ENCODE assay signal across 9 mouse cellular contexts in genomic region chr1:133920401-133920800, GRCm38 (mm10). TPM values are rescaled to one million over a fixed set of nuclear protein-coding genes. Genes with fewer than 3 reads are reported as not detected.
DNase-seq lines count a peak whose midpoint lies in the region; ATAC-seq and TF ChIP-seq lines count a peak whose summit lies in the region.
"Had no signal": no experiment of that assay in that cellular context is flagged by ENCODE, and none has a peak within 500 bp of the region (broad histone marks: within the 10 kb centered on the region; RNA-seq: fewer than 3 reads in every experiment).

No protein-coding gene starts in this region.

- 50% methylated on average over 3 of the region's 3 CpGs for WGBS in intestine, embryonic 16.5 days
- 48% methylated on average over 3 of the region's 3 CpGs for WGBS in intestine, embryonic 15.5 days
- WGBS in neural tube, embryonic 12.5 days = 33% methylated on average over 3 of the region's 3 CpGs
- WGBS in intestine, postnatal 0 days = 55% methylated on average over 3 of the region's 3 CpGs
- 43% methylated on average over 3 of the region's 3 CpGs for WGBS in stomach, postnatal 0 days

- ATAC-seq in intestine, embryonic 16.5 days = no peak
- no peak for ATAC-seq in intestine, embryonic 15.5 days
- no peak for ATAC-seq in neural tube, embryonic 12.5 days (ENCODE audit: low FRiP score, low read depth)
- ATAC-seq in intestine, postnatal 0 days = no peak
- no peak for ATAC-seq in stomach, postnatal 0 days (ENCODE audit: low FRiP score, low TSS enrichment)
- ATAC-seq in CD4-positive, CD25-positive, alpha-beta regulatory T cell, adult 4 months = no peak

- H3K9ac ChIP-seq in intestine, embryonic 16.5 days (ENCODE audit: low read depth, low read length) = peak overlapping the region; percentile 31; the same call in 1 of the 2 replicates
- no peak overlapping the region for H3K9ac ChIP-seq in intestine, embryonic 15.5 days
- H3K9ac ChIP-seq in neural tube, embryonic 12.5 days = no peak overlapping the region
- H3K9ac ChIP-seq in intestine, postnatal 0 days (ENCODE audit: low read depth, low read length) = no peak overlapping the region
- no peak overlapping the region for H3K9ac ChIP-seq in stomach, postnatal 0 days (ENCODE audit: low read length)

- H3K4me1 ChIP-seq in intestine, embryonic 16.5 days (ENCODE audit: control insufficient read depth, insufficient read depth, low read length) = peaks cover 51% of the 10 kb centered on the region
- H3K4me1 ChIP-seq in intestine, embryonic 15.5 days (replicated peaks) = peaks cover 50% of the 10 kb centered on the region
- peaks cover 38% of the 10 kb centered on the region for H3K4me1 ChIP-seq in neural tube, embryonic 12.5 days
- H3K4me1 ChIP-seq in intestine, postnatal 0 days (replicated peaks; ENCODE audit: control insufficient read depth, insufficient read depth, low read length) = peaks cover 20% of the 10 kb centered on the region; the same call in 1 of the 2 replicates
- H3K4me1 ChIP-seq in stomach, postnatal 0 days (replicated peaks; ENCODE audit: control insufficient read depth, insufficient read depth) = peaks cover 8% of the 10 kb centered on the region; the same call in 1 of the 2 replicates

- no peak overlapping the region for H3K4me2 ChIP-seq in intestine, embryonic 16.5 days (ENCODE audit: low read depth, low read length)
- no peak overlapping the region for H3K4me2 ChIP-seq in intestine, embryonic 15.5 days (replicated peaks)
- H3K4me2 ChIP-seq in neural tube, embryonic 12.5 days (replicated peaks) = peak overlapping the region; percentile 28
- H3K4me2 ChIP-seq in intestine, postnatal 0 days (replicated peaks; ENCODE audit: low read depth) = 0 out of 2 replicates have a peak overlapping the region, but pooled peaks have one; percentile 3
- H3K4me2 ChIP-seq in stomach, postnatal 0 days (replicated peaks; ENCODE audit: low read depth) = peak overlapping the region; percentile 26

- no peak overlapping the region for H3K27ac ChIP-seq in intestine, embryonic 16.5 days (ENCODE audit: low read length)
- H3K27ac ChIP-seq in intestine, embryonic 15.5 days = no peak overlapping the region
- H3K27ac ChIP-seq in neural tube, embryonic 12.5 days = no peak overlapping the region
- no peak overlapping the region for H3K27ac ChIP-seq in intestine, postnatal 0 days (ENCODE audit: low read depth, low read length)
- 0 out of 2 replicates have a peak overlapping the region, but pooled peaks have one; percentile 13 for H3K27ac ChIP-seq in stomach, postnatal 0 days (replicated peaks)
- H3K27ac ChIP-seq: kidney, postnatal 0 days had no signal

- no peak for TF ChIP-seq CTCF in intestine, postnatal 0 days (IDR thresholded peaks at IDR 0.05; ENCODE audit: low read depth)
- TF ChIP-seq CTCF in stomach, postnatal 0 days (IDR thresholded peaks at IDR 0.05; ENCODE audit: low read depth) = no peak

- TF ChIP-seq EP300 in stomach, postnatal 0 days (optimal IDR thresholded peaks at IDR 0.05) = no peak

- no peaks in the 10 kb centered on the region for H3K27me3 ChIP-seq in intestine, embryonic 16.5 days (replicated peaks; ENCODE audit: control insufficient read depth, insufficient read depth, low read length)
- H3K27me3 ChIP-seq in intestine, embryonic 15.5 days (replicated peaks) = no peaks in the 10 kb centered on the region
- H3K27me3 ChIP-seq in neural tube, embryonic 12.5 days (replicated peaks) = no peaks in the 10 kb centered on the region
- no peaks in the 10 kb centered on the region; the same call in 1 of the 2 replicates for H3K27me3 ChIP-seq in intestine, postnatal 0 days (replicated peaks; ENCODE audit: control insufficient read depth, insufficient read depth, low read length)
- H3K27me3 ChIP-seq in stomach, postnatal 0 days (ENCODE audit: control insufficient read depth, insufficient read depth, low read length) = no peaks in the 10 kb centered on the region

- H3K36me3 ChIP-seq in intestine, embryonic 16.5 days (ENCODE audit: control insufficient read depth, insufficient read depth, low read length) = no peaks in the 10 kb centered on the region
- H3K36me3 ChIP-seq in intestine, embryonic 15.5 days = no peaks in the 10 kb centered on the region
- H3K36me3 ChIP-seq in neural tube, embryonic 12.5 days = no peaks in the 10 kb centered on the region
- no peaks in the 10 kb centered on the region for H3K36me3 ChIP-seq in intestine, postnatal 0 days (ENCODE audit: control insufficient read depth, insufficient read depth)
- H3K36me3 ChIP-seq in stomach, postnatal 0 days (ENCODE audit: control insufficient read depth, insufficient read depth, low read length) = no peaks in the 10 kb centered on the region

- no peak overlapping the region for H3K4me3 ChIP-seq in intestine, embryonic 16.5 days (ENCODE audit: low read length)
- H3K4me3 ChIP-seq in intestine, embryonic 15.5 days (replicated peaks) = no peak overlapping the region
- no peak overlapping the region for H3K4me3 ChIP-seq in neural tube, embryonic 12.5 days
- H3K4me3 ChIP-seq in intestine, postnatal 0 days (ENCODE audit: low read depth, low read length) = no peak overlapping the region
- H3K4me3 ChIP-seq in stomach, postnatal 0 days (ENCODE audit: low read depth, low read length) = no peak overlapping the region

- H3K9me3 ChIP-seq in intestine, embryonic 16.5 days (ENCODE audit: control insufficient read depth, low read length) = no peaks in the 10 kb centered on the region
- no peaks in the 10 kb centered on the region for H3K9me3 ChIP-seq in intestine, embryonic 15.5 days
- no peaks in the 10 kb centered on the region for H3K9me3 ChIP-seq in neural tube, embryonic 12.5 days
- H3K9me3 ChIP-seq in intestine, postnatal 0 days (ENCODE audit: control insufficient read depth) = no peaks in the 10 kb centered on the region
- H3K9me3 ChIP-seq in stomach, postnatal 0 days (ENCODE audit: control insufficient read depth, low read length) = no peaks in the 10 kb centered on the region

- no peak for DNase-seq in neural tube, embryonic 10.5 days (ENCODE audit: extremely low spot score, low spot score)
- no peak for DNase-seq in stomach, postnatal 0 days (ENCODE audit: low spot score)
- DNase-seq: spleen, adult 18-20 months had no signal

RNA-seq across cellular contexts. Expression of gene Prelp, which starts 0.8 kb away (rescaled TPM):
- 2.7 and 2.9 TPM in 2 replicates for polyA plus RNA-seq in intestine, embryonic 16.5 days (2015; fragmentation: Nextera tagmentation; extraction: Ambion mirVana)
- polyA plus RNA-seq in intestine, embryonic 15.5 days (2015; fragmentation: Nextera tagmentation; extraction: Ambion mirVana) = 2.3 and 2.8 TPM in 2 replicates
- polyA plus RNA-seq in neural tube, embryonic 12.5 days (2016; fragmentation: Nextera tagmentation; extraction: Ambion mirVana) = 3.5 and 4.9 TPM in 2 replicates
- polyA plus RNA-seq in intestine, postnatal 0 days (2015; fragmentation: Nextera tagmentation; extraction: Ambion mirVana) = 3.3 and 4.1 TPM in 2 replicates
- 4.7 and 5.3 TPM in 2 replicates for polyA plus RNA-seq in stomach, postnatal 0 days (2015; fragmentation: Nextera tagmentation; extraction: Ambion mirVana)
- not detected for polyA plus RNA-seq in CD4-positive, CD25-positive, alpha-beta regulatory T cell, adult 4 months (2017; shearing (Covaris generic))

RNA-seq across cellular contexts. Expression of gene Optc, which starts 12.6 kb away (rescaled TPM):
- polyA plus RNA-seq in intestine, embryonic 16.5 days (2015; fragmentation: Nextera tagmentation; extraction: Ambion mirVana) = 1.1 and 1.3 TPM in 2 replicates
- 1.2 TPM in 2 replicates for polyA plus RNA-seq in intestine, embryonic 15.5 days (2015; fragmentation: Nextera tagmentation; extraction: Ambion mirVana)
- polyA plus RNA-seq in neural tube, embryonic 12.5 days (2016; fragmentation: Nextera tagmentation; extraction: Ambion mirVana) = 2.1 and 2.9 TPM in 2 replicates
- polyA plus RNA-seq in intestine, postnatal 0 days (2015; fragmentation: Nextera tagmentation; extraction: Ambion mirVana) = 0.82 and 0.94 TPM in 2 replicates
- 1.3 and 1.6 TPM in 2 replicates for polyA plus RNA-seq in stomach, postnatal 0 days (2015; fragmentation: Nextera tagmentation; extraction: Ambion mirVana)
- not detected for polyA plus RNA-seq in CD4-positive, CD25-positive, alpha-beta regulatory T cell, adult 4 months (2017; shearing (Covaris generic))

Comparison
In these comparisons a context has a peak if more than half of its experiments do, and no peak if none do; other contexts are left out.
1. H3K4me2 ChIP-seq: peak in neural tube, embryonic 12.5 days (single experiment), intestine, postnatal 0 days (single experiment) and stomach, postnatal 0 days (single experiment); none in intestine, embryonic 16.5 days (single experiment) and intestine, embryonic 15.5 days (single experiment).